Mouse (Mus musculus): Measurements from ENCODE around the gene Soat1.

The Soat1 gene

GRCm38 (mm10) chr1:156463981-156464853, 9.9 kb downstream of the Soat1 start:
- no peak for DNase-seq

- DNase-seq: no peak
Observed at GRCm38 (mm10) chr1:156462273-156462991, 11.7 kb downstream of the Soat1 start.

- no peak for DNase-seq
Observed at GRCm38 (mm10) chr1:156461036-156461435, 13.1 kb downstream of the Soat1 start.

GRCm38 (mm10) chr1:156460216-156460615, 13.9 kb downstream of the Soat1 start:
- DNase-seq: no peak

GRCm38 (mm10) chr1:156459690-156460089, 14.4 kb downstream of the Soat1 start:
- DNase-seq: no peak

- DNase-seq: no peak
Observed at GRCm38 (mm10) chr1:156458391-156459060, 15.6 kb downstream of the Soat1 start.

- DNase-seq: no peak
Observed at GRCm38 (mm10) chr1:156455005-156455758, 18.9 kb downstream of the Soat1 start.

GRCm38 (mm10) chr1:156454384-156454783, 19.7 kb downstream of the Soat1 start:
- no peak for DNase-seq

GRCm38 (mm10) chr1:156453876-156454275, 20.3 kb downstream of the Soat1 start:
- DNase-seq: no peak

GRCm38 (mm10) chr1:156450478-156450877, 23.7 kb downstream of the Soat1 start:
- DNase-seq: no peak

GRCm38 (mm10) chr1:156449691-156450090, 24.4 kb downstream of the Soat1 start:
- no peak for DNase-seq

GRCm38 (mm10) chr1:156449089-156449488, 25.0 kb downstream of the Soat1 start:
- DNase-seq: no peak

GRCm38 (mm10) chr1:156445049-156445448, 29.1 kb downstream of the Soat1 start:
- no peak for DNase-seq

GRCm38 (mm10) chr1:156442776-156443175, 31.4 kb downstream of the Soat1 start:
- DNase-seq: no peak

GRCm38 (mm10) chr1:156442266-156442665, 31.9 kb downstream of the Soat1 start:
- no peak for DNase-seq

- no peak for DNase-seq
Observed at GRCm38 (mm10) chr1:156437726-156438125, 36.4 kb downstream of the Soat1 start.

- DNase-seq: no peak
Observed at GRCm38 (mm10) chr1:156437016-156437708, 37.0 kb downstream of the Soat1 start.

- no peak for DNase-seq
Observed at GRCm38 (mm10) chr1:156433497-156433896, 40.6 kb downstream of the Soat1 start.

GRCm38 (mm10) chr1:156432498-156432897, 41.6 kb downstream of the Soat1 start:
- no peak for DNase-seq

- no peak for DNase-seq
Observed at GRCm38 (mm10) chr1:156428434-156428833, 45.7 kb downstream of the Soat1 start.

GRCm38 (mm10) chr1:156425746-156426145, 48.4 kb downstream of the Soat1 start:
- no peak for DNase-seq

GRCm38 (mm10) chr1:156424054-156424453, 50.1 kb downstream of the Soat1 start:
- no peak for DNase-seq

Data from right cerebral cortex, postnatal 4 days (tissue).